Mouse (Mus musculus) liver, adult 2 months (tissue): ENCODE measurements around the gene Lactbl1.

Experiments
- CTCF ChIP-seq: fragments of 200-500 bp; IDR thresholded peaks from 2 replicates; pipeline ENCODE4 v1.5.1; 2011; ENCODE audit warnings: low read depth, low read length, control low read depth
- POLR2A ChIP-seq: fragments of 200-500 bp; IDR thresholded peaks from 2 replicates; pipeline ENCODE4 v1.6.1; 2011; ENCODE audit warnings: low read length, control low read depth; ENCODE audit not compliant: insufficient read depth; ENCODE audit errors: extremely low read depth

DNA sequence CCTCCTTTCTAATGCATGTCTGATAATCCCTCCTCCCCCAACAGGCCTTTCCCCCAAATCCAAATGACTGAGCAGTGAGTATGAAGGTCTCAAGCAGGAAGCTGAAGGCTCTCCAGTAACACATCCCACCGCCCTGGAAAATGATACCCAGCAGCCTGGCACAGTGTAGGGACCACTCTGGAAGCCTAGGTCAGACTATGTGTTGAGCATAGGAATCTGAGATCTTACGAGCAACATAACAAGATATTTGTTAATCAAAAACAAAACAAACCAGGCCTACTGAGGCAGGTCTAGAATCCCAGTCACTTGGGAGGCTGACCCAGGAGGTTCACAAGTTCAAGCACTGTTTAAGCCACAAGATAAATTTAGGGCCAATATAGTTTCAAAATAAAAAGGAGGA is 21.9 kb upstream of the Lactbl1 start:
- TF ChIP-seq CTCF: no peak
- no peak for TF ChIP-seq POLR2A
